Mouse (Mus musculus): Measurements from ENCODE around the gene Gm8882. TPM values are rescaled to one million over a fixed set of nuclear protein-coding genes. Genes with fewer than 3 reads are reported as not detected.

The Gm8882 gene
- not detected for total RNA-seq (2023)

DNA sequence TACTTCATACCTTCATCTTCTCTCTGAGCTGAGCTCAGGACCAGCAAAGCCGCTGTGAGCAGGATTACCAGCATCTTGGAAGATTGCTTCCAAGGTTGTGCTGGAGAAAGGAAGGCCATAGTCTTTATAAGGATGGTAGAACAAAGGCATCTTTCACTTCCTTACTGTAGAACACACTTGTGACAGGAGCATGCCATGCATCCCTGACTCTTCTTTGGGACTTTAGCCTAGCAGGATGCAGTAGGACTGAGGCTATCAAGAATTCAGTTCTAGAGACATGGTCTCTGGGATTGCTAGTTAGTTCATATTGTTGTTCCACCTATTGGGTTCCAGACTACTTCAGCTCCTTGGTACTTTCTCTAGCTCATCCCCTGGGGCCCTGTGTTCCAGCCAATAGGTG lies at the start of gene Gm8882:
Gene Gm8882, minus strand, starts transcription at position 101 of the 400 bp plus-strand sequence.

DNA sequence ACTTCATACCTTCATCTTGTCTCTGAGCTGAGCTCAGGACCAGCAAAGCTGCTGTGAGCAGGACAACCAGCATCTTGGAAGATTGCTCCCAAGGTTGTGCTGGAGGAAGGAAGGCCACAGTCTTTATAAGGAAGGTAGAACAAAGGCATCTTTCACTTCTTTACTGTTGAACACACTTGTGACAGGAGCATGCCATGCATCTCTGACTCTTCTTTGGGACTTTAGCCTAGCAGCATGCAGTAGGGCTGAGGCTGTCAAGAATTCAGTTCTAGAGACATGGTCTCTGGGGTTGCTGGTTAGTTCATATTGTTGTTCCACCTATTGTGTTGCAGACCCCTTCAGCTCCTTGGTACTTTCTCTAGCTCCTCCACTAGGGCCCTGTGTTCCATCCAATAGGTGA lies 49.3 kb downstream of the Gm8882 start, which contains the start of gene Prpmp5:
Gene Prpmp5, minus strand, starts transcription at position 101 of the 400 bp plus-strand sequence.

Other genes starting within 250 kb of the Gm8882 start
- gene Prb1, start 153.6 kb downstream of the Gm8882 start, total RNA-seq (2023) = not detected
- not detected for gene Prpmp5, start 49.4 kb downstream of the Gm8882 start, total RNA-seq (2023)
- gene Prh1, start 205.7 kb upstream of the Gm8882 start, total RNA-seq (2023) = not detected
- not detected for gene Prp2, start 231.8 kb upstream of the Gm8882 start, total RNA-seq (2023)